Mouse (Mus musculus): Measurements from ENCODE around the gene Inpp5a.
"Not testable (repeated sequence)": the region's sequence is repeated elsewhere in the genome, so short reads cannot be mapped to it uniquely, and the experiment has no call there.

Inpp5a gene

GRCm38 (mm10) chr7:139399572-139399971, 10.7 kb downstream of the Inpp5a start:
- in situ Hi-C loops (cut with MboI, MseI), result loop anchor here in 1 of 2 experiments (5.0 kb wide), 1 partner anchor 182 kb away; no protein-coding TSS in a partner anchor

GRCm38 (mm10) chr7:139399977-139400685, 11.2 kb downstream of the Inpp5a start:
- in situ Hi-C loops (cut with MboI, MseI), result loop anchor here in 1 of 2 experiments (5.0 kb wide), 2 partner anchors 67 to 183 kb away; no protein-coding TSS in a partner anchor

GRCm38 (mm10) chr7:139400926-139401325, 12.0 kb downstream of the Inpp5a start:
- in situ Hi-C loops (cut with MboI, MseI), result loop anchor here in 1 of 2 experiments (5.0 kb wide), 1 partner anchor 66 kb away; no protein-coding TSS in a partner anchor

- in situ Hi-C loops (cut with MboI, MseI), result loop anchor here in 1 of 2 experiments (5.0 kb wide), 1 partner anchor 66 kb away; no protein-coding TSS in a partner anchor
Measured at GRCm38 (mm10) chr7:139401791-139402190, 12.9 kb downstream of the Inpp5a start.

GRCm38 (mm10) chr7:139402721-139403120, 13.8 kb downstream of the Inpp5a start:
- in situ Hi-C loops (cut with MboI, MseI), result loop anchor here in 1 of 2 experiments (5.0 kb wide), 1 partner anchor 65 kb away; no protein-coding TSS in a partner anchor

GRCm38 (mm10) chr7:139406581-139406980, 17.7 kb downstream of the Inpp5a start:
- in situ Hi-C loops (cut with MboI, MseI), result no loop called here

GRCm38 (mm10) chr7:139407966-139408365, 19.1 kb downstream of the Inpp5a start:
- in situ Hi-C loops (cut with MboI, MseI), result no loop called here

- in situ Hi-C loops (cut with MboI, MseI), result no loop called here
Measured at GRCm38 (mm10) chr7:139409903-139410302, 21.0 kb downstream of the Inpp5a start.

- in situ Hi-C loops (cut with MboI, MseI), result no loop called here
Measured at GRCm38 (mm10) chr7:139412223-139412950, 23.5 kb downstream of the Inpp5a start.

- in situ Hi-C loops (cut with MboI, MseI), result no loop called here
Measured at GRCm38 (mm10) chr7:139413400-139413799, 24.5 kb downstream of the Inpp5a start.

GRCm38 (mm10) chr7:139415616-139416225, 26.8 kb downstream of the Inpp5a start:
- in situ Hi-C loops (cut with MboI, MseI), result no loop called here

- in situ Hi-C loops (cut with MboI, MseI), result no loop called here
Measured at GRCm38 (mm10) chr7:139418371-139418770, 29.5 kb downstream of the Inpp5a start.

GRCm38 (mm10) chr7:139422827-139423226, 33.9 kb downstream of the Inpp5a start:
- in situ Hi-C loops (cut with MboI, MseI), result no loop called here

- in situ Hi-C loops (cut with MboI, MseI), result no loop called here
Measured at GRCm38 (mm10) chr7:139434095-139434830, 45.4 kb downstream of the Inpp5a start.

- in situ Hi-C loops (cut with MboI, MseI), result not testable (repeated sequence)
Measured at GRCm38 (mm10) chr7:139434931-139435330, 46.0 kb downstream of the Inpp5a start.

GRCm38 (mm10) chr7:139435749-139436148, 46.8 kb downstream of the Inpp5a start:
- in situ Hi-C loops (cut with MboI, MseI), result no loop called here

- in situ Hi-C loops (cut with MboI, MseI), result no loop called here
Measured at GRCm38 (mm10) chr7:139436951-139437350, 48.0 kb downstream of the Inpp5a start.

GRCm38 (mm10) chr7:139437471-139437870, 48.6 kb downstream of the Inpp5a start:
- in situ Hi-C loops (cut with MboI, MseI), result no loop called here

- in situ Hi-C loops (cut with MboI, MseI), result no loop called here
Measured at GRCm38 (mm10) chr7:139437926-139438600, 49.2 kb downstream of the Inpp5a start.

- in situ Hi-C loops (cut with MboI, MseI), result no loop called here
Measured at GRCm38 (mm10) chr7:139438601-139438945, 49.7 kb downstream of the Inpp5a start.

- in situ Hi-C loops (cut with MboI, MseI), result no loop called here
Measured at GRCm38 (mm10) chr7:139439031-139439430, 50.1 kb downstream of the Inpp5a start.
